9 mouse cellular contexts compared by ENCODE assay signal in genomic region chr14:54754602-54755018, GRCm38 (mm10). TPM values are rescaled to one million over a fixed set of nuclear protein-coding genes. Genes with fewer than 3 reads are reported as not detected.
A peak's percentile ranks its signal among the peaks of the same experiment; 100 is the strongest.
DNase-seq lines count a peak whose midpoint lies in the region; ATAC-seq and TF ChIP-seq lines count a peak whose summit lies in the region.
"Had no signal": no experiment of that assay in that cellular context is flagged by ENCODE, and none has a peak within 500 bp of the region (broad histone marks: within the 10 kb centered on the region; RNA-seq: fewer than 3 reads in every experiment).

No protein-coding gene starts in this region.

- no peak for TF ChIP-seq POLR2A in lung, adult 2 months (IDR thresholded peaks at IDR 0.05; ENCODE audit: borderline replicate concordance, extremely low read depth, low read depth, low read length)

- 0 out of 4 replicates have a peak, but pooled peaks cover 1 to 3% of the 10 kb centered on the region in 2 experiments for H3K4me1 ChIP-seq in ES-E14 (ENCODE audit: control insufficient read depth in 2 of 2, insufficient read depth in 2 of 2, low read length in 2 of 2, poor library complexity in 1 of 2)
- peaks cover 13% of the 10 kb centered on the region; the same call in 1 of the 2 replicates for H3K4me1 ChIP-seq in intestine, embryonic 14.5 days (replicated peaks; ENCODE audit: control insufficient read depth, insufficient read depth, low read length)
- no peaks in the 10 kb centered on the region for H3K4me1 ChIP-seq in lung, adult 2 months (ENCODE audit: control insufficient read depth, insufficient read depth, low read length)
- H3K4me1 ChIP-seq in neural tube, embryonic 15.5 days: peaks cover 9% of the 10 kb centered on the region; the same call in 1 of the 2 replicates
- H3K4me1 ChIP-seq: embryonic facial prominence, embryonic 15.5 days had no signal

- H3K4me3 ChIP-seq in ES-E14 (ENCODE audit: insufficient read depth in 1 of 2, low read depth in 1 of 2, low read length in 2 of 2, poor library complexity in 1 of 2, severe bottlenecking in 1 of 2): no peak overlapping the region
- no peak overlapping the region for H3K4me3 ChIP-seq in intestine, embryonic 14.5 days (ENCODE audit: low read depth, low read length)
- no peak overlapping the region for H3K4me3 ChIP-seq in lung, adult 2 months (replicated peaks; ENCODE audit: extremely low read depth, low read depth, low read length)
- no peak overlapping the region for H3K4me3 ChIP-seq in neural tube, embryonic 15.5 days (replicated peaks)
- H3K4me3 ChIP-seq: embryonic facial prominence, embryonic 15.5 days had no signal

- H3K36me3 ChIP-seq in ES-E14 (ENCODE audit: control insufficient read depth, insufficient read depth, low read length, poor library complexity, severe bottlenecking): no peaks in the 10 kb centered on the region
- no peaks in the 10 kb centered on the region for H3K36me3 ChIP-seq in intestine, embryonic 14.5 days (ENCODE audit: control insufficient read depth, insufficient read depth, low read length)
- H3K36me3 ChIP-seq in neural tube, embryonic 15.5 days: no peaks in the 10 kb centered on the region
- H3K36me3 ChIP-seq: embryonic facial prominence, embryonic 15.5 days had no signal

- peak; percentile 76; the same call in 1 of the 2 replicates for ATAC-seq in intestine, embryonic 14.5 days (replicated peaks; ENCODE audit: low FRiP score, low TSS enrichment, low read depth)
- ATAC-seq in neural tube, embryonic 15.5 days (ENCODE audit: low FRiP score): no peak; the same call in 1 of the 2 replicates
- no peak for ATAC-seq in erythroid progenitor cell, adult 5-6 weeks (replicated peaks; ENCODE audit: low FRiP score, poor library complexity, severe bottlenecking)

- H3K9me3 ChIP-seq in ES-E14 (ENCODE audit: control insufficient read depth, insufficient read depth, low read depth, low read length): no peaks in the 10 kb centered on the region
- no peaks in the 10 kb centered on the region for H3K9me3 ChIP-seq in intestine, embryonic 14.5 days (ENCODE audit: control insufficient read depth, low read length)
- no peaks in the 10 kb centered on the region for H3K9me3 ChIP-seq in neural tube, embryonic 15.5 days (replicated peaks)
- H3K9me3 ChIP-seq: embryonic facial prominence, embryonic 15.5 days had no signal

- 14% methylated on average over 6 of the region's 6 CpGs for WGBS in intestine, embryonic 14.5 days
- 31% methylated on average over 6 of the region's 6 CpGs for WGBS in lung, adult 2 months
- WGBS in neural tube, embryonic 15.5 days: 24% methylated on average over 6 of the region's 6 CpGs

- no peak overlapping the region for H3K9ac ChIP-seq in ES-E14 (ENCODE audit: insufficient read depth, low read depth, low read length, poor library complexity, severe bottlenecking)
- 0 out of 2 replicates have a peak overlapping the region, but pooled peaks have one; percentile 11 for H3K9ac ChIP-seq in intestine, embryonic 14.5 days (ENCODE audit: low read length)
- H3K9ac ChIP-seq in neural tube, embryonic 15.5 days (replicated peaks): no peak overlapping the region
- H3K9ac ChIP-seq: embryonic facial prominence, embryonic 15.5 days had no signal

- no peak for TF ChIP-seq CTCF in lung, adult 2 months (IDR thresholded peaks at IDR 0.05; ENCODE audit: insufficient read depth, low read length)

- in situ Hi-C loops in ES-E14 (cut with MboI; ENCODE audit: low sequenced_read_pairs in 2 of 2, unreplicated experiment in 2 of 2): no loop called here

- DNase-seq in ES-E14 (ENCODE audit: low read depth, low spot score) (no peak), MN1 (ENCODE audit: low spot score) (peak; percentile 68)
- peak; percentile 50 for DNase-seq in fat pad, adult 2 months (ENCODE audit: extremely low read depth, low read depth, low spot score)
- DNase-seq in intestine, embryonic 14.5 days (ENCODE audit: low spot score): peak; percentile 75
- DNase-seq in lung, adult 2 months: peak; percentile 12

- H3K4me2 ChIP-seq in intestine, embryonic 14.5 days (ENCODE audit: low read length): peak overlapping the region; percentile 29
- no peak overlapping the region for H3K4me2 ChIP-seq in neural tube, embryonic 15.5 days
- H3K4me2 ChIP-seq: embryonic facial prominence, embryonic 15.5 days had no signal

- H3K27me3 ChIP-seq in intestine, embryonic 14.5 days (replicated peaks; ENCODE audit: control insufficient read depth, insufficient read depth, low read length): no peaks in the 10 kb centered on the region
- no peaks in the 10 kb centered on the region for H3K27me3 ChIP-seq in neural tube, embryonic 15.5 days (replicated peaks)
- H3K27me3 ChIP-seq: embryonic facial prominence, embryonic 15.5 days had no signal

- no peak overlapping the region for H3K27ac ChIP-seq in ES-E14 (ENCODE audit: insufficient read depth, low read depth, low read length, poor library complexity, severe bottlenecking)
- H3K27ac ChIP-seq in intestine, embryonic 14.5 days (ENCODE audit: low read depth): peak overlapping the region; percentile 72
- H3K27ac ChIP-seq in neural tube, embryonic 15.5 days (replicated peaks): peak overlapping the region; percentile 48; the same call in 1 of the 2 replicates
- H3K27ac ChIP-seq: embryonic facial prominence, embryonic 15.5 days had no signal

TF ChIP-seq in ES-E14, 5 proteins besides CTCF, POLR2A, EP300 and RAD21:
- TF ChIP-seq MAFK (IDR thresholded peaks at IDR 0.05; ENCODE audit: insufficient read depth, low read depth, low read length) (peak; percentile 95), CHD2 (IDR thresholded peaks at IDR 0.05; ENCODE audit: low read depth, low read length) (no peak), ZC3H11A (IDR thresholded peaks at IDR 0.05; ENCODE audit: borderline replicate concordance, low read depth, low read length) (no peak), HCFC1 (IDR thresholded peaks at IDR 0.05; ENCODE audit: borderline replicate concordance, insufficient read depth, low read length) (no peak)

RNA-seq across cellular contexts. Expression of gene Slc7a8, which starts 27.1 kb away (rescaled TPM):
- total RNA-seq in ES-E14 (2012; rRNA removed): 0.36 and 0.48 TPM in 2 replicates
- 24.0 and 26.7 TPM in 2 replicates for polyA plus RNA-seq in intestine, embryonic 14.5 days (2014; fragmentation: Nextera tagmentation; extraction: Ambion mirVana)
- polyA plus RNA-seq in lung, adult 2 months (2012; rRNA removed): 2.9 and 4.0 TPM in 2 replicates
- 6.1 and 8.1 TPM in 2 replicates for polyA plus RNA-seq in neural tube, embryonic 15.5 days (2015; fragmentation: Nextera tagmentation; extraction: Ambion mirVana)
- total RNA-seq in erythroid progenitor cell, adult 5-6 weeks (2015; ENCODE audit: low replicate concordance): 7.1 and 11.9 TPM in 2 replicates
- total RNA-seq in erythroid progenitor cell, adult 5-6 weeks (2017; ENCODE audit: low replicate concordance): 2.6 and 3.0 TPM in 2 replicates

RNA-seq across cellular contexts. Expression of gene Cebpe, which starts 42.6 kb away (rescaled TPM):
- 0.26 TPM in 1 of 2 replicates, not detected in the other for total RNA-seq in ES-E14 (2012; rRNA removed)
- 0.28 TPM in 1 of 2 replicates, not detected in the other for polyA plus RNA-seq in intestine, embryonic 14.5 days (2014; fragmentation: Nextera tagmentation; extraction: Ambion mirVana)
- 0.57 and 1.1 TPM in 2 replicates for polyA plus RNA-seq in lung, adult 2 months (2012; rRNA removed)
- polyA plus RNA-seq in neural tube, embryonic 15.5 days (2015; fragmentation: Nextera tagmentation; extraction: Ambion mirVana): 0.12 and 0.29 TPM in 2 replicates
- total RNA-seq in erythroid progenitor cell, adult 5-6 weeks (2015; ENCODE audit: low replicate concordance): 14.7 and 25.9 TPM in 2 replicates
- 9.4 and 12.4 TPM in 2 replicates for total RNA-seq in erythroid progenitor cell, adult 5-6 weeks (2017; ENCODE audit: low replicate concordance)
- polyA plus RNA-seq: embryonic facial prominence, embryonic 15.5 days; neural tube, embryonic 14.5 days had no signal

RNA-seq across cellular contexts. Expression of gene Gm29776, which starts 56.0 kb away (rescaled TPM):
- total RNA-seq in ES-E14 (2012; rRNA removed): 0.09 and 0.26 TPM in 2 replicates
- polyA plus RNA-seq in intestine, embryonic 14.5 days (2014; fragmentation: Nextera tagmentation; extraction: Ambion mirVana): 0.09 and 0.12 TPM in 2 replicates
- polyA plus RNA-seq in lung, adult 2 months (2012; rRNA removed): 0.43 and 0.56 TPM in 2 replicates
- polyA plus RNA-seq in neural tube, embryonic 15.5 days (2015; fragmentation: Nextera tagmentation; extraction: Ambion mirVana): 0.18 and 0.19 TPM in 2 replicates
- total RNA-seq in erythroid progenitor cell, adult 5-6 weeks (2015; ENCODE audit: low replicate concordance): not detected in 2 replicates
- total RNA-seq in erythroid progenitor cell, adult 5-6 weeks (2017; ENCODE audit: low replicate concordance): not detected in 2 replicates

RNA-seq across cellular contexts. Expression of gene Rnf212b, which starts 59.3 kb away (rescaled TPM):
- total RNA-seq in ES-E14 (2012; rRNA removed): 1.5 and 1.9 TPM in 2 replicates
- polyA plus RNA-seq in intestine, embryonic 14.5 days (2014; fragmentation: Nextera tagmentation; extraction: Ambion mirVana): not detected in 2 replicates
- not detected in 2 replicates for polyA plus RNA-seq in lung, adult 2 months (2012; rRNA removed)
- 0.19 TPM in 1 of 2 replicates, not detected in the other for polyA plus RNA-seq in neural tube, embryonic 15.5 days (2015; fragmentation: Nextera tagmentation; extraction: Ambion mirVana)
- not detected in 2 replicates for total RNA-seq in erythroid progenitor cell, adult 5-6 weeks (2015; ENCODE audit: low replicate concordance)
- total RNA-seq in erythroid progenitor cell, adult 5-6 weeks (2017; ENCODE audit: low replicate concordance): not detected in 2 replicates
- polyA plus RNA-seq: embryonic facial prominence, embryonic 15.5 days; neural tube, embryonic 14.5 days had no signal
